Mouse (Mus musculus): ENCODE measurements around the gene Dusp6.
A peak's percentile ranks its signal among the peaks of the same experiment; 100 is the strongest.
"Not testable (repeated sequence)": the region's sequence is repeated elsewhere in the genome, so short reads cannot be mapped to it uniquely, and the experiment has no call there.

Dusp6 gene

DNA sequence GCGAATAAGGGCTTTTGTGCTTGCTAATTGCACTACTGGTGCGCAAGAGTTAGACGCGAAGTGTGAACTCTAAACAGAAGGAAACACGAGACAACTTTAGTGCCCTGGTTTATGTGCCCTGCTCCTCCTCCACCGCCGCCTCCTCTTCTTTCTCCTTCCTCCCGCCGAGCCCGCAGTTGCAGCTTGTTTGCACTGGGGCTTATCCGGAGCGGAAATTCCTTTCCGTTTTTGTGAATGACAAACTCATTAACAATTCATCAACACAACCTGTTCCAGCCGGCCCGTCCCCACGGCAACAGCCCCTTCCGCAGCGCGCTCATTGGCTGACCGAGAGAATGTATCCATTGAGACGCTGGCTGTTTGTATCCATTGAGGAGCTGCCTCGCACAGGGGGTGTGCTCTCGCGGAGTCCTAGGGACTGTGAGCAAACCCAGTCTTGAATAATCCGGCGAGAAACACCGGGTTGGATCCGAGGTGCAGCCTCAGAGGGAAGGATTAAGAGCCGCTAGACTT is at the start of gene Dusp6:
Gene Dusp6, plus strand, starts transcription at position 365 of the 513 bp plus-strand sequence.
- DNase-seq (ENCODE audit: low read depth, low spot score): peak; percentile 99

DNA sequence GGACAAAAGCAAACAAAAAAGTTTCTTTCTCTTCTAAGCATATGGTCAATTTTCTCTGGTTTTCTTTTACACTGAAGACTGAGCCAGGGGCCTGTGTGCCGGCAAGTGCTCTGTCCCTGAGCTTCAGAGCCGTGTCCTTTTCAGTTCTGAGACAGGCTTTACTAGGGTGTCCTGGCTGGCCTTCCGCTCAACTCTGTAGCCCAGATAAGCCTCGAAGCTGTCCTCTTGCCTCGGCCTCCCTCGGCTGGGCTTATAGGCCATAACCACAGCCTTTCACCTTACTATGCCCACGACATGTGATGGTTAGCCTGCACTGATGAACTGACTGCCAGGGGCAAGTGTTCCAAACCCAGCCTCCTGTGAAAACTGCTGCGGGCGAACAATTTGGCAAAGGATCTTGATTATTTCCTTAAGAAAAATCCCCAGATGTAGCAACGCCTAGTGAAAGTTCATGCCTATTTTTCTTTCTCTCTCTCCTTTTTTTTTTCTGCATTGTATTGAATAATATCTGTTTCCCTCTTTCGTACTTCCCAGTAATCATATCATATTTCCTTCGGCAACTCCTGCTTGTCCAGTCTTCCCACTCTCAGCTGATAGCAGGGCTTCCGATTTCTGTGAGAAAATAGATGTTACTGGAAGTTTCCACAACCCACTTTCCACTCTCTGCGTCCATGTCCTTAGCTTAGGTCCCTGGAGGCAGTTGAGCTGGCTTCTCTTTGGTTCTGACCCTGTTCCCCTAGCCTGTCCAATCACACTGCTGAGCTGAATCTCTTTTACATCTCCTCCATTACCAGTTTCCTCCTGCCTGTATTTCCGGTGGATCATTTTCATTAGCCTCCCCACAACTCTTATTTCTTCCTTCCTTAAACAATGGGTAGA is 48.4 kb upstream of the Dusp6 start:
- DNase-seq (ENCODE audit: low read depth, low spot score): no peak

DNA sequence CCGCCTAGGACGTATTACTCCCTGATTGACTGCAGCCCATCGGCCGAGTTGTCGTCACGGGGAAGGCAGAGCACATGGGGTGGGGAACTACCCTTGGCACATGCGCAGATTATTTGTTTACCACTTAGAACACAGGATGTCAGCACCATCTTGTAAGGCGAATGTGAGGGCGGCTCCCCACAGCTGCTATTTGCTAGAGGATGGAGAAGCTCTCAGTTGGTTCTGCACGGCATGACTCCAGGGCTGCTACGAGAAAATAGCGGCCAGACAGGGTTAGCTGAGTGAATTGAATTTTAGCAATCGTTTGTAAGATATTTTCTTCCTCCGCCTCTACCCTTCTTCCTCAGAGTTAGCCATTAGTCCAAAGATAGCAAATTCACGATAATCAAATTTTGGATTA is 46.5 kb upstream of the Dusp6 start:
- not testable (repeated sequence) for DNase-seq (ENCODE audit: low read depth, low spot score)

DNA sequence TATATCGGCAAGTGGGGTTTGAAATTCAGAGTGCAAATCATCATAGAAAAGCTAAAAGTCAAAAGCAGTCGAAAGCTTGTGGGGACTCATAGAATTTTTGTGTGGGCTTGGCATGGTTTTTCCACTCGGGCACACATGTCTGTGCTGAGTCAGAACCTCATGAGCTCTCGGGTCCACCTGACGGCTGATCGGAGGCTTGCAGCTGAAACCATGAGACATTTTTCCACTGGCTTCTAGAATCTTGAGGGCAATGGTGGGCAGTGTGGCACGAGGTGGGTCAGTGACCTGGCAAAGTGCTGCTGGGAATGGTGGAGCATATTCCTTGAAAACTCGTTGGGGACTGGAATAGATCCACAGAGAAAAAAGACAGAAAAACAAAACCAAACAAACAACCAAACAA is 41.5 kb upstream of the Dusp6 start:
- no peak for DNase-seq (ENCODE audit: low read depth, low spot score)

DNA sequence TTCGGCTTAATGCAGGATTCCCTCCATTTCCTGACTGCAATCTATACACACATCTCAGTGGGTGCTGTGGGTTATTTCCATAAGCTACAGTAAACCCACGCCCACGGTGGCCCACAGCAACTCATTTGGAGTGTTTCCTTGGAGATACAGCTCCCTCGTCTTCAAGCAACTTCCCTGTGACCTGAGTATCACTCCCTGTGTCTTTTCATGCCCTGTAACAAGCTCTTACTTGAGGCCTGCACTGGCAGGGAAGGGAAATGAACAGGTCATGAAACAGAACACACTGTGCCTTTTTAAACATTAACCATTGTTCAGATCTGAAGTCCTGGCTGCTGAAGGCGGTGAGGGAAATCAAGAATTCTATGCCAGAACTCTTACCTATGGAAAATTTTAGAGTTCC is 40.3 kb upstream of the Dusp6 start:
- DNase-seq (ENCODE audit: low read depth, low spot score): no peak

DNA sequence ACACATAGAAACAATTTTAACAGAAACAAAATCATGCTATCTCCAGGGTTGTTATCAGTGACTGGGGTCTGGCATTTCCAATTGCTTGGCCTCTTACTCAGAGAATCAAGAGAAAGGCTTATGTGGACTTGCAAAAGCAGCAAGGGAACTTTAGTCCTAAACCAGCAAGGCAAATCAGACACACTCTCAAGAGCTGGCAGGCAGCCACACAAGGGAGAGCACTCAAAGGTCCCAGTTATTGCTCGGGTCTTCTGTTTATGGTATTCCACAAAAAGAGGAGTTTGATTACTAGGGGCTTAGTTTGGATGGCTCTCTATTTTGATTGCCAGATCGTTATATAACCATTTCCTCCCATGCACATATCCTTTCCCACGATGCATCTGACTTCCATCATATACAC is 38.8 kb upstream of the Dusp6 start:
- DNase-seq (ENCODE audit: low read depth, low spot score): no peak

DNA sequence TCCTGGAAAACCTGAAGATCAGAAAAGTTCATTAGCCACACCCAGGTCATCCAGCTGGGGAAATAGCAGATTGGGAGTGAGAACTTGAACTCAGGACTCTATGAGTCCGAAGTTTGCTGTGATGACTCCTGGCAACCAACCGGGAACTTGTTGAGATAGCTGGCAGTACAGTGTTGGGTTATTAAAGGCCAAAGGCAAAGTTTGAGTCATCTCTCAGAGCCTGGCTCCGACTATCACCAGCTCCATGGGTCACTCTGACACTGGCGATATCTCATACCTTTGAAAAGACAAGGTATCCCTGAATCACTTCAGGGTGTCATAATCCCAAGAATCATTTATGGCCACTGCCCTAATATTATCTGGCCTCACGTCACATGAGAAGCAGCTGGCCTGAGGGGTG is 36.2 kb upstream of the Dusp6 start:
- DNase-seq (ENCODE audit: low read depth, low spot score): no peak

DNA sequence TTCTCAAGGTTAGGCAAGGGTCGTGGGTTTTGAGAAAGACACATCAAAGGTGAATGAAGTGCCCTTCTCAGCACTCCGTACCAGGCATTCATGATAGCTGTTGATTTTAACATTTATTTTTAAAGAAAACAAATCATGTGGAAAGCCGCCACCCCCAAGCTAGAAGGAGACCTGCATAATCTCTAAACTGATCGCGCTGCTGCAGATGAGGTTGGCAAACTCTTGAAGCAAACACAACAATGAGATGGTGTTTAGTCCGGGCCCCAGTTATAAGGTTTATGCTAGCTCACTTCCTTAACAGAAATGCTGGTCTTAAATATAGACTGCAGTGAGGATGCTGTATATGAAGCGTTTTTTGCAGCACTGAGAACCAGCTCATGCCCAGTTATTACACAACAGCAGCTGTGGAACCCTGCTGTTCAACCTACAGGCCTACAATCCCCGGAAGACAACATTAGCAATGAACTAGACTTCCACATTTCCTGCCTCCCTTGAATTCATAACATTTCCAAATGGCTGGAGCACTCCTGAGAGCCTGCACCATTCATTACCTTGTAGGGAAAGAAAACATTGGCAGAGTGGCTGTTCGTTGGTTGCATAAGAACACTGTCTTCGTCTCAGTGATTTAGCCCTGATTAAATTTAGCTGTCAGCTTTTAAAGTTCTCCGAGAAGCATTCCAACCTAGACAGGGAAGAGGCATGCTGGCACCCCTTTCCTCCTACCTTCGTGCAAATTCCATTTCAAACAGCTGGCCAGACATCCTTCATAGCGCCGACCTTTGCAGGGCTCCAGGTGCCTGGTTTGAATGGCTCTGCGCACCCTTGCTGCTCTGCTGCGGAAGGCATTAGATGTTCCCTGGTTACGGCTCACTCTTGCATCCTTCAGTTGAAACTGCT is 34.8 kb upstream of the Dusp6 start:
- DNase-seq (ENCODE audit: low read depth, low spot score): no peak

DNA sequence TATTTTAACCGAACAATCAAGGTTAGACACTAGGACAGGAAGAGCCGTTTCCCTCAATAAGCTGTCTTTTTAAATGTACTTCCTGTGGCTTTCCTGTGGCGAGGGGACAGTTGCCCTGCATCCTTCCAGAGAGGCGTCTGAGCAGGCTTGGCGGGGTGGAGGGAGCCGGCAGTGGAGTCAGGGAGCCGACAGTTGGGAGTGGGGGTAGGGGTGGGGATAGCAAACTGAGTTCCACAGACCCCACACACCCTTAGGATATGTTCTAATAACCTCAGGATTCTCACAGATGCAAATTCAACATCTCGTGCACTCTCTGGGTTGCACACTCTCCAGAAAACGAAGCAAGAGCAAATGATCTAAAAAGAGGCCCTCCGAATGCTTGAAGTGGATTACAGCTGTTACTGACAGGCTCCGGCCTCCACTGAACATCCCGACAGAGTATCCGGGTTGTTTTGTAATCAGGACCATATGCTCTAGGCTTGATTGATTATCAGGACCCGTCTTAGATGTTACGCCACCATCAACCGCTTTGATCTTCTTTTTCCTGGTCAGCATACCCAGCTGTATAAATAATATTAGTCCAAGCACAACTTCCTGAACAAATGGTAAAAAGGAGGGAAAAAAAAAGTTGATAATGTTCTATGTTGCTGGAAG is 33.9 kb upstream of the Dusp6 start:
- DNase-seq (ENCODE audit: low read depth, low spot score): no peak

DNA sequence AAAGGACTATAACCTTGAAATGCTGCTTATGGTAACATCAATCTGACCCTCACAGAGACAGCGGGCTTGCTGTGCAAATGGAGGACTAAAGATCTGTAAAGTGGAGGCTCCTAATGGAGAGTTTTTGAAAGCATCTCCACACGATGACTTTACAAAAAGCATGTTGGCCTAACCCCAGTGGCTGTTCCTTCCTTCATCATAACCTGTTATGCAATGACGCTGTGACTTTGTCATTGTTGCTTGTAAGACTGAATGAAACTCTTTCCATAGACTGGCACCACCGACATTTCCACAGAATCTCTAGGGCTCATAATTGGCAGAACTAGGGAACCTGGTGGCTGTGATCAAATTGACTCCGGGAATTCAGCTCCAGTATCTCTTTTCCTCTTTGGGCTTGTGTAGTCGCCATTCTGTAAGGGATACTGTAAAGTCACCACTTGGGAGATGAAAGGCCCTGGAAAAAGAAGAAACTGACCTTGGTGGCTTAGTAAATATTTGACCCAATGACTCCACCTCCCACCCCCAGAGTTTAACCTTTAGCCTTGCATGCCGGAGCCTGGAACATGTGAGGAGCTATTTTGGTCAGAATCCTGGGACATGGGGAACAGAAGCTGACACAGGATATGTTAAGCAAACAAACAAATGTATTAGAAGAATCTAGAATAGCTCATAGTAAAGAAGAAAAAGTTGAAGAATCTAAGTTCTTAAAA is 30.4 kb upstream of the Dusp6 start:
- no peak for DNase-seq (ENCODE audit: low read depth, low spot score)

DNA sequence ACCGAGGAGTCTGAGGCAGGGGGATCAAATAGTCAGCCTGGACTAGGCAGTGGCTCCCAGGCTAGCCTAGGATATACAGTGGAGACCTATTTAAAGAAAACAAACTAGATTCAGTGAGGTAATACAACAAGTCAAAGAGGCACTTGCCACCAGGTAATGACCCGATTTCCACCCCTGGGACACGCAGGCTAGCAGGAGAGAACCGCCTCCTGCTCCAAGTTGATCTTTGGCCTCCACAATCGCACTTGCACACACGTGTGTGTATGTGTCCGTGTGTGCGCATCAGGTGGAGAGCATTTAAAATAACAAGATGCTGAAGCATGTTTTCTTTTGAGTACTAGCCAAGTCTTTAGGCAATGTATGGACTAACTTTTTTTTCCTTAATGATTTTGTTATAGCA is 28.7 kb upstream of the Dusp6 start:
- no peak for DNase-seq (ENCODE audit: low read depth, low spot score)

DNA sequence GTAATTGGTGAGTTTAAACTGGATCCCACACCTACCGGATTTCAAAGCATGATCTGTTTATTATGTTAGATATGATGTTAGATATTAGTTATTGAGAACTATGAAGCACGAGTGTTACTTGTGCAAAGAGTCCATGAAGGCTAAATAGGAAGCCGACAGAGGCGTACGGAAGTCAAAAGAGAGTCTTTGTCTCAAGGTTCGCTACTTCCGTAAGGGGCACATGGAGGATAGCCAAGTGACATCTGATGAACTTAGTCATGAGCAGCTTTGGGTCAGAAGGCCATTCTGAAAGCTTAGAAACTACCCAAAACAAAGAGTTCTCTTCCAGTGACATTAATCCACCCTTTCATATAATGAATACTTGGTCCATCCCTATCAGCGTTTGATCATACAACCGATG is 27.9 kb upstream of the Dusp6 start:
- DNase-seq (ENCODE audit: low read depth, low spot score): no peak

DNA sequence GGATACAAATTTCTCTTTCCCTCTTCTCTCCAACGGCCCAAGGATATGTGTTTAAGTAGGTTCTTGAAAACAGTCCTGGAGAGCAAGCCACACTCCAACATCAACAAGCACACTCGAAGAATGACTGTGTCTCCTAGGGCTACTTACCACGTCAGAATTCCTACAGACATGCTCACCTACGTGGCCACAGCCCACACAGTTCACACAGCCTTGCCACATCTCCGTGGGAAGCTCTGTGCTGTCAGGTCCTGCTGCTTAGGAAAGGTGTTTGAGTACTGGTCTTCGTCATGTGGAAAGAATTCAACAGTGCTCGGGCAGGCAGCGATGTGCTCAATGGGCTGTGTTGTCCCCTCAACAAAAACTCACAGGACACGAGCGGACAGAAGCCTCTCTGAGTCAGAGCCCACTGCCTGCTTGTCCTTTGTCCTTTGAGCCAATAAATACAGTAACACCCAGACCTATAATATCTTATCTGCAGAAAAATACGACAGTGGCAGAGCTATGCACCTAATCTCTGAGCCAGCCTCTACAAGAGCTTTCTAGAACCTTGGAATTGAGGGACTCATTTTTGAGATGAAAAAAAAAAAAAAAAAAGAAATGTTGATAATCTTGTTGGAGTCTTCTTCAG is 25.7 kb upstream of the Dusp6 start:
- no peak for DNase-seq (ENCODE audit: low read depth, low spot score)

DNA sequence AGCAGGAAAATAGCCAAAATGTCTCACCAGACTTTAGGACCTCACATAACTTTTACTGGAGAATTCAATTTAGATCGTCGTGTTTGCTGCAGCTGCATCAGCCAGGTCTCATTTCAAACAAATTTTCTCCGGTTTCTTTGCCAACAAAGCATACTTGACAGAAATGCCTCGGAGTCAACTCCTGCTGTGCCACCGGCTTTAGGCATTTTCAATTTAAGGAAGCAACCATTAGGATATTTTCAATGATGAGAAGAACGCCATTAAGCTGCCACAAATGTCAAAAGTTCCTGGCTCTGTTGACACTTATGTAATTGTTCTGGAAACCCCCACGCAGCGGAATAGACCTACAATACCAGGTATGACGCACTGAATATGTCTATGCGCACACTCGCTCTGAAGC is 24.5 kb upstream of the Dusp6 start:
- DNase-seq (ENCODE audit: low read depth, low spot score): no peak

DNA sequence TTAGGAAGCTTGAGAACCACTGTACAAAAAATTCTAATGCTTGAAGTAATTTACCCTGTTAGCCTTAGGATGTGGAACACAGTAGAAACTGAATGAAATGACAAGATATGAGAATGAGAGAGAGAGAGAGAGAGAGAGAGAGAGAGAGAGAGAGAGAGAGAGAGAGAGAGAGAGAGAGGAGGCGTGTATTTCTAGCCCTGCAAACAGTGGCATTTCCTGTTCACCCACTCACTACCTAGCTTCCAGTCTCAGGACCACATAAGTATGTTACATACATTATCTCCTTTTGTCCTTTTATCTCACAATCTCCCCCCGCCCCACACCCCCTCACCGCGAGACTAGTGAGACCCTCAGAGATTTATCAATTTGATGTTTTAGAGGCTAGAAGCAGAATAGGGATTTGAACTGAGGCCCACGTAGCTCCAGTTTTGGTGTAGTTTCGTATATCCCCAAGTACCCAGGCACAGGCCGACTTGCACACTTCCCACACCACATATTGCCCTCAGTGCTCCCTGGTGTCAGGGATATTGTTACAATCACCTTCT is 21.7 kb upstream of the Dusp6 start:
- no peak for DNase-seq (ENCODE audit: low read depth, low spot score)

DNA sequence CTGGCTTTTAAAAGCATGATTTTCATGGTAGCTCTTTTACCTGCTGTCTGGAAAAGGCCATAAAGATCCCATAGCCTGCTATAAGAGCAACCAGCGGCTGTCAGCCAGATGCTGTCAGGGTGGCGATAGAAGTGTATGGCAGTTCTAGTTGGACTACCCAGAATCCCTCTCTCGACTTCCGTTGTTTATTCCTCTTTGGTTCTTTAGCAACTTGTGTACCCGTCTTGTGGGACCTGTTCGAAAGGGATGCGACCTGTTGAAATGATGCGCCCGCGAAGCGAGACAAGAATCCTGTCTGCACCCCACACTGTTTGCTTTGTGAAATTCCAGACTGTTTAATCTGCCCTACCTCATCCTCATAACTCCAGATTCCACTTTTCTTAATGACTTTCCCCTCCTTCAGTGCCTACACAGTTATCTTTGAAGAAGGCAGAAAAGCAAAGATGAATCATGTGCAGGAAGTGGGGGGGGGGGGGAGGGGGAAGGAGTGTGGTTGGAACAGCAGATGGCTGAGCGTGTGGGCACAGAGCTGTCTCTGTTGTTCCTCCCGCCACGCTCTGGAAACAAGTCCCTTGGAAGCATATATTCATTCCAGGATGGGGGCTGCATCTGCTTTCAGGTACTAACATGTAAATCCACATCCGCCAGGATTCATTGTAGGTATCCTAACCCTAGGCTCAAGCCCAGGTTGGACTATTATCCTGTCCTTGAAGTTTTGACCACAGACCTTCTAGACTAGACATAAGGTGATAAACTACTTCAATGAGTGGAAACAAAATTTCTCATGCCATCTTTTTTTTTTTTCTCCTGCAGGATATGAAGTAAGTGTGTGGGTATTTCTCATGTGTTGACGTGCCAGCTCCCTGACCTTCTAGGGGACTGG is 21.0 kb upstream of the Dusp6 start:
- no peak for DNase-seq (ENCODE audit: low read depth, low spot score)

DNA sequence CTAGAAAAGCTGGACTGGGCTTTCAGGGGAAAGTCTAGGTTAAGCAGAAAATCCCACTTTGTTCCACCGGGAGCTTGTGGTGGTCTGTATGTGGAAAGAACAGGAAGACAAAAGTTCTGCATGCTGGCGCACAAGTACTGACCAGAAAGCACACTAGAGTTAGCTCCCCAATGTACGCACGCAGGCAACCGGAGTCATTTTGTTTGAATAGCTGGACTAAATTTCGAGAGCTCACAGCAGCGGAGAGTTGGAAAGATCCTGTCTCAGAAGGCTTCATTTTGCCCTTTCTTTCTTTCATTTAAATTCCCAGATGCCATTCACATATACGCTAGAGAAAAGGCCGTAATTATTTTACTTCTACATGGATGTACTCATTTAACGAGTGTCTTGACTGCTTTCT is 20.3 kb upstream of the Dusp6 start:
- no peak for DNase-seq (ENCODE audit: low read depth, low spot score)

DNA sequence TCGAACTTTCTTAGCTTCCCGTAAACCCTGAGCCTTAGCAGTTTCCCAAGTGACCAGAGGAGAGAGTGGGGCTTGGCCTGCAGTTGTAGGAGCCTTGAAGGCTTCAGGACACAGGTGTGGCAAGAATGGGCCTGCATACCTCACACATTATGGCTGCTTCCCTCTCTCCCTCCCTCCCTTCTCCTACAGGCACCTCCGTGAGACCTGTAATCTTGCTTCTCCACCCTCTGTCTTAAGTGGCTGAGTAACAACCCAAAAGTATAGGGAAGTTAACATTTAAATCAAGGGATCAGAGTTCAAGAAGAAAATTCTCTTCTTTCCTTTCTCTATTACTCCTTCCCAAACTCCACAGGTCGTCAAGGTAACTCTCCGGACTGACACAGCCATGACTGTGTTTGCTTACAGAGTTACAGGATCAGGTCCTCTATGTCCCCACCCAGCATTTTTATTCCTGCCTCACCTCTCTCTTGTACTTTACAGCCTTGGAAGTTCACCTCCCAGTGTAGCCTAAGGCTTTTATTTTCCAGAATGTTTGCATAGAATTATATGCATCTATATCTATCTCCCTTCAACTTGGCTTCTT is 19.0 kb upstream of the Dusp6 start:
- no peak for DNase-seq (ENCODE audit: low read depth, low spot score)

DNA sequence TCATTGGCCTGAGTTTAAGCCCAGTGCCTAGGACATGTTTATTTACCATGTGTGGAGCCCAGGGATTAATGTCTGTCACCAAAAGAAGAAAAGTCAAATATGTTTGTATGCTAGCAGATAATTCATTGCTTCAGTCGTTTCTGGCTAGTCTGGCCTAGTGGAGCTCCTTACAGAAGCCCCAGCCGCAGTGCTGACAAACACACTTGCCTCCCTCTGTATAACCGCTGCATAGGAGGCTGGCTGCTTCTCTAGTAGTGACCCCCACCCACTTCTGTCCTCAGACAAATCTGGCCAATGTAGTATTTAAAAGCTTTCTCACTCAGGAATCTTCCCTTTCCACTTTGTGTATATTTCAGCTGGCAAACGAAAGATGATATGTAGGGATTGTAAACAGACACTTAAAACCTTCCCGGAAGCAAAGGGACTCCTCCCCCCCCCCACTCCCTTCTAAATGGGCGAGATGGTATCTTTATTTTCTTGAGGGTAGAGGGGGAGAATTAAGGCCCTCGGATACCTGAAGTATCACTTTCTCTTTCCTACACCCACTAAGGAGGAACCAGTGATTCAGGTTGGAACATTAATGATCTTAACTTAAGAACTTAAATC is 18.3 kb upstream of the Dusp6 start:
- no peak for DNase-seq (ENCODE audit: low read depth, low spot score)

All from ZHBTc4 (cell line).